Mouse (Mus musculus) bone marrow macrophage, adult 2 months (primary cell): ENCODE measurements around the gene Il27. TPM values are rescaled to one million over a fixed set of nuclear protein-coding genes. Genes with fewer than 3 reads are reported as not detected.

ENCODE experiments used
- H3K27ac ChIP-seq: 2 replicates; pipeline ENCODE4 v1.5.1; 2012; ENCODE audit warnings: low read depth, low read length; ENCODE audit not compliant: insufficient read depth
- H3K4me1 ChIP-seq: 2 replicates; pipeline ENCODE4 v1.6.1; 2012; ENCODE audit warnings: low read length; ENCODE audit not compliant: control insufficient read depth, insufficient read depth
- H3K4me3 ChIP-seq: 2 replicates; pipeline ENCODE4 v1.5.1; 2012; ENCODE audit warnings: mild to moderate bottlenecking, low read length, moderate library complexity; ENCODE audit not compliant: insufficient read depth
- CTCF ChIP-seq: IDR thresholded peaks from 2 replicates; pipeline ENCODE4 v1.5.1; 2012; ENCODE audit warnings: low read depth, mild to moderate bottlenecking, low read length, moderate library complexity
- POLR2A ChIP-seq: IDR thresholded peaks from 2 replicates; pipeline ENCODE4 v1.6.1; 2012; ENCODE audit warnings: mild to moderate bottlenecking, low read depth, low read length, borderline replicate concordance
- polyA plus RNA-seq: library from polyadenylated mRNA; stranded (reverse); fragments of >200 nt; gene quantifications from 2 replicates; pipeline ENCODE4 v1.2.4, GENCODE M21; 2012; ENCODE audit not compliant: missing spikeins, insufficient read depth, insufficient read length

Gene Il27
- polyA plus RNA-seq, 1 experiment, result 3.3 TPM

- Histone ChIP-seq H3K4me1 (peaks cover 28% of the 10 kb centered on the region), H3K27ac (no peak overlapping the region), H3K4me3 (no peak overlapping the region)
- TF ChIP-seq POLR2A (no peak), CTCF (no peak)
These were observed 13.1 kb upstream of the Il27 start for GRCm38 (mm10) chr7:126607796-126608195.

DNA sequence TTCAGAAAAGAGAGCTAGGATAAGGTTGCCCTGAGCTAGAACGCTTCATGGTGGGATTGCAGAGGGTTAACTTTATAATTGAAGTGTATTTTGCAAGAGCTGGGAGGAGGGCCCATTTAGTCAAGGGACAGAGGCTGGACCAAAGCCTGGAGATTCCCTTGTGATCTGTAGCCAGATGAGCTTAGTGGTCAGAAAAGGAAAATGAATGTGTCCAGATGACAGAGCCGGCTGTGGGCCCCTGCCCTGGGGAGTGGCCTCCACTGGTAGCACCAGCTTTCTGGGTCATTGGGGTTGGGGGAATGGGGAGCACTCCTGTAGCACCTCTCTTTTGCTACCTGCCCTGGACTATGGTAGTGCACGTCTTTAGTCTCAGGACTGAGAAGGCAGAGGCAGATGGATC, 12.3 kb upstream of the Il27 start:
- Histone ChIP-seq H3K4me3 (no peak overlapping the region), H3K4me1 (peaks cover 36% of the 10 kb centered on the region), H3K27ac (peak overlapping the region; percentile 61)
- no peak for TF ChIP-seq CTCF
- no peak for TF ChIP-seq POLR2A

GRCm38 (mm10) chr7:126606611-126607010, 11.9 kb upstream of the Il27 start:
- peak overlapping the region; percentile 61; the same call in 1 of the 2 replicates for H3K27ac ChIP-seq
- H3K4me1 ChIP-seq, result peaks cover 39% of the 10 kb centered on the region
- TF ChIP-seq POLR2A (no peak), CTCF (no peak)
- H3K4me3 ChIP-seq, result no peak overlapping the region

DNA sequence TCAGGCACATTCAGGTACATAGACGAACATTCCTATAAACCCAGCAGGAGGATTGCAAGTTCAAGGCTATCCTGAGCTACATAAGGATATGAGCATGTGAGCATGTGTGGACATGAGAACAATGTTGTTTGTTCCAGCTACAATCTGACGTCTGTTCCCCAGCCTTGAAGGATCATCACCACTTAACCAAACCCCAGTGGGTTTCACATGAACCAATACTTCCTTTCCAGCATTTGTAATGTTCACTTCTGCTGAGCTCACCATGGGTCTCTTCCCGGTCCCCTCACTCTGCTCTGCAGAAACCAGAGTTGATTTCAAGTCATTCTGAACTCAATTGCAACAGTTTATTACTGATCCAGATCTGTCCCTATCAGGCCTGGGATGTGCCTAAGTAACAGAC, 7.9 kb upstream of the Il27 start:
- TF ChIP-seq POLR2A (no peak), CTCF (no peak)
- Histone ChIP-seq H3K4me3 (no peak overlapping the region), H3K27ac (no peak overlapping the region), H3K4me1 (peaks cover 57% of the 10 kb centered on the region)

DNA sequence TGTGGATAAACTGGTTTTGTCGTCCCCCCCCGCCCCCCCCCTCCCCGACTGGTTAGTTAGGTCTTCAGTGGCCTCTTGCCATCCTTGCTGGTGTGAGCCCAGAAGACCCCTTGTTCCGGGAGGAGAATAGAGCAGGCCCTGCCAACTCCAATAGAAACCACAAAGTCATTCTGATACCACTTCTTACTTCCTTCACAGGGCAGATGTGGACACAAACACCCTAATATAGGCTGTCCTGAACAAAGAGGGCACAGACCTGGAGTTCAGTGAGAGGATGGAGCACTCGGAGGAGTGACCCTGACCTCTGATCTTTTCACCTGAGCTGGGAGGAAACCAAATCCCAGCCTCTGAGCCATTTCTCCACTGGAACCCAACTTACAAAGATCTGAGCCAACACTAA, 7.2 kb upstream of the Il27 start:
- no peak overlapping the region for H3K4me3 ChIP-seq
- H3K4me1 ChIP-seq, result peaks cover 52% of the 10 kb centered on the region
- TF ChIP-seq POLR2A (no peak), CTCF (no peak)
- no peak overlapping the region for H3K27ac ChIP-seq

- TF ChIP-seq POLR2A (no peak), CTCF (no peak)
- H3K4me1 ChIP-seq, result peaks cover 67% of the 10 kb centered on the region
These were observed 4.2 kb upstream of the Il27 start for GRCm38 (mm10) chr7:126598919-126599318.

DNA sequence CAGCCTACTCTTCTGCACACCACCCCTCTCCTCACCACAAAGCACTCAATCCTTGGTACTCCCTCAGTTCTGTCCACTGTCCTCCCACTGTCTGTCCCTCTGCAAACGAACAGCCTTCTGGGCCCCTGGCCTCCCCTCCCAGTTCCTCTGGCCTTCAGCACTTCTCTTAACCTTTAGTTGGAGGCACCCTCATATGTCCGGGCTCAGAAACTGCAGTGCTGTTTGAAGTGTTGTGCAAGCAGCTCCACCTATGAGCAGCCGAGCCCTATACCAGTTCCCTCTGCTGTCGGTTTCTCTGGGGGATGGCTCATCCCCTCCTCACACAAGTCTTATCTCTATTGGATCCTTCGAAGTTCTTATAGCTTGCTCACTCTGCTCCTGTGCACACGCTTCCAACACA, 1.7 kb upstream of the Il27 start:
- TF ChIP-seq CTCF (no peak), POLR2A (no peak)
- H3K4me3 ChIP-seq, result no peak overlapping the region
- no peak overlapping the region for H3K27ac ChIP-seq
- H3K4me1 ChIP-seq, result peaks cover 52% of the 10 kb centered on the region

More at GRCm38 (mm10) chr7:126598919-126599318, 4.2 kb upstream of the Il27 start:
- Histone ChIP-seq H3K4me3 (no peak overlapping the region), H3K27ac (peak overlapping the region; percentile 31)

DNA sequence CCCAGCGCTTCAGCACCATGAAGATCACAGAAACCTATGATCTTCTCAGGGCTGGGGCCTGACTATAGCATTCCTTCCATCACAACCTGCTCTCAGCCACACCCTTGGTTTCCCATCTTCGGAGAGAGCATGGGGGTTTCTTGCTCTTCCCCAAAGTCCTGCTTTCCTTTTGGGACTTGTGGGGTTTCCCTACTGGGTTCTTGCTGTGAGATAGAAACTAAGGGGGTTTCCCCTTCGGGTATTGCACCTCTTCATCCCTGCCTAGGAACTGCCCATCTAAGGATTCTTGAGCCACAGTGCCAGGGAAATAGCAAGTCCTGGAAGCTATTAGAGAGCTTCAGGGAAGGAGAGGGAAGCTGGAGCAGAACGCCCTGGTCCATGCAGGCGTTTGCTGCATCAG, 1.1 kb upstream of the Il27 start:
- TF ChIP-seq CTCF (no peak), POLR2A (no peak)
- no peak overlapping the region for H3K4me3 ChIP-seq
- no peak overlapping the region for H3K27ac ChIP-seq
- H3K4me1 ChIP-seq, result peaks cover 51% of the 10 kb centered on the region

DNA sequence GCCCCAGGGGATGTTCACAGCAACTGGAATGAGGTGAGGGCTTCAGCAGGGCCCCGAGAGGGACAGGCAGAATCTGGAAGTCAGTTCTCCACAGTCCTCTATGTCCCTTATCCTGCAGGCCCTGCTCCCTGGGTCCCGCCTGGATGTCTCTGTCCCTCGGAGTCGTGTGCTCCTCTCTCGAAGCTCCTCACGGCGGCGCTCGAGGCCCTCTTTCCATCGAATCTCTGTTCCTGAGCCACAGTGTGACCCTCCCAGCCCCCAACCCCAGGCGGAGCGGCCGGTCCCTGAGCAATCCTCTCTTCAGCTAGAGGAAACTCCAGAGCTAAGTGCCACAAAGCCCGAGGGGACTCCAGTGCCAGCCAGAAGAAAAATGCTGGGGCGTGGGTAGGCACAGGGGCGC, 7.0 kb downstream of the Il27 start:
- Histone ChIP-seq H3K4me1 (peaks cover 24% of the 10 kb centered on the region), H3K4me3 (no peak overlapping the region), H3K27ac (no peak overlapping the region)
- TF ChIP-seq CTCF (no peak), POLR2A (no peak)

DNA sequence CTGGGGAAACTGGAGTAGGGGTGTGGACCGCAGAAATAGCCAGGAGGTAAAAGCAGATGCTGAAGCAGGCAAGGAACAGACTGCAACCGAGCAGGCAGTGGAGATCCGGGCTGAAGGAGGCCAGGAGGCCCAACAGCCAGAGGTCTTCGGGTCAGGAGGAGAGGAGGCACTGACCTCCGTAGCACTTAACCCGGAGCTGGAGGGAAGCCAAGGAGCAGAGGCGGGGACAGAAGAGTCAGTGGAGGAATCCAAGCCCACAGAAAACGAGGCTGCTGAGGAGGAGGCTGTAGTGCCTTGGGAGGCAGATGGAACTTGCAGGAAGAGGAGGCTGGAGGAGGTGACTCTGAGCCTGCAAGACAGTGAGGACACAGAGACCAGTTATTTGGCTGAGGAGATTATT, 7.9 kb downstream of the Il27 start:
- H3K4me3 ChIP-seq, result peak overlapping the region; percentile 8; the same call in 1 of the 2 replicates
- no peak for TF ChIP-seq CTCF
- TF ChIP-seq POLR2A, result no peak
- peaks cover 27% of the 10 kb centered on the region for H3K4me1 ChIP-seq
- H3K27ac ChIP-seq, result peak overlapping the region; percentile 23; the same call in 1 of the 2 replicates

- Histone ChIP-seq H3K4me1 (peaks cover 31% of the 10 kb centered on the region), H3K27ac (peak within 1 kb of the TSS; percentile 96), H3K4me3 (peak within 1 kb of the TSS; percentile 81)
- TF ChIP-seq CTCF, result no peak
- no peak for TF ChIP-seq POLR2A
These were observed 9.0 kb downstream of the Il27 start, which contains the start of gene Cln3 for GRCm38 (mm10) chr7:126585717-126586116. Cln3 (minus strand) TSS chr7:126585817.
